Mouse (Mus musculus): ENCODE measurements around the gene Shisa7. TPM values are rescaled to one million over a fixed set of nuclear protein-coding genes. Genes with fewer than 3 reads are reported as not detected.
"Not testable (repeated sequence)": the region's sequence is repeated elsewhere in the genome, so short reads cannot be mapped to it uniquely, and the experiment has no call there.

Gene Shisa7
- not detected for total RNA-seq (2018; cell fraction: chromatin; rRNA removed)
- total RNA-seq (2018; cell fraction: cytosol; rRNA removed), result not detected
- total RNA-seq (2018; cell fraction: nucleus; rRNA removed), result not detected
- not detected in 3 replicates for polyA plus RNA-seq (2018)

DNA sequence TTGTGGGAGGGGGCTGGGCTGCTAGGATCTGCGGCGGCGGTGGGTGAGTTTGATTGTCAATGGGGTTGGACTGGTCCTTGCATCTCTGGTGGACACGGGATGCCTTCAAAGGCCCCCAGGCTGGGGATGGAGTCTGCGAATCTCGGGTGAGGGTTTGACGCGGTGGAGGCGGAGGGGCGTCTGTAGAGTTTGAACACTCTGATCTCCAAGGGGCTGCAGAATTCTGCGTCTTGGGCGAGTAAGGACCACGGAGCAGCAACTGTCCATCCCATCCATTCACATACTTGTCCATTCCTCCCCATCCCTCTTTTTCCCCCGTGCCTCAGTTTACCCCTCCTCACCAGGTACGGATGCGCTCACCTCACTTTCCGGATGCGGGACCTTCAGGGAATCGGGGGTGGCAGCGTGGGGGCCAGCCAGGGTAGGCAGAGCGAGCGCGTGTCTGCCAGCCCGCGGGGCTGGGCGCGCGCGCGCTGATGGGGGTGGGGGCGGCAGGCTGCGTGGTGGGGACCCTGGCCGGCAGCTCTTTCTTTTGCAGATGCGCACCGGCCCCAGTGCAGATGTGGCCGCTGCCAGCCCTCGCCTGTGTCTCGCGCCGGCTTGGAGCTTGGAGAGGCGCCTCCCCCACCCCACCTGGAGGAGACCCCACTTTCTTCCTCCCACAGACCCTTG, at the start of gene Shisa7:
Shisa7 (minus strand) TSS at position 452 of the 672 bp plus-strand sequence.
- H3K79me2 ChIP-seq (ENCODE audit: inconsistent target), result no peaks in the 10 kb centered on the region
- no peaks in the 10 kb centered on the region for H3K36me3 ChIP-seq (ENCODE audit: inconsistent target)
- H3K4me3 ChIP-seq (ENCODE audit: inconsistent target), result no peak within 1 kb of the TSS
- 11% methylated on average over 40 of the region's 41 CpGs for WGBS (ENCODE audit: missing documents)
- H3K27ac ChIP-seq, result no peak within 1 kb of the TSS

DNA sequence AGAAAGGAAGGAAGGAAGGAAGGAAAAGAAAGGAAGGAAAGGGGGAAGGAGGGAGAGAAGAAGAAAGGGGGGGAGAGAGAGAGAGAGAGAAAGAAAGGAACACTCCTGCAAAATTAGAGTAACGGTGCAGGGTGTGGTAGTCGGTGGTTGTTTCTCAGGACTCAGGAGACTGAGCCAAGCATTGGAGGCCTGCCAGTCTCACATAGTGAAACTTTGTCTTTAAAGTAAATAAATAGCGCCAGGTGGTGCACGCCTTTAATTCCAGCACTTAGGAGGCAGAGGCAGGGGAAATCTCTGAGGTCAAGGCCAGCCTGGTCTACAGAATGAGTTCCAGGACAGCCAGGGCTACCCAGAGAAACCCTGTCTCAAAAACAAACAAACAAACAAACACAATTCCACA, 42.2 kb upstream of the Shisa7 start:
- Histone ChIP-seq H3K27ac (no peak overlapping the region), H3K4me3 (ENCODE audit: inconsistent target) (no peak overlapping the region), H3K36me3 (ENCODE audit: inconsistent target) (peaks cover 2% of the 10 kb centered on the region; the same call in 1 of the 2 replicates), H3K79me2 (ENCODE audit: inconsistent target) (peaks cover 8% of the 10 kb centered on the region; the same call in 1 of the 2 replicates)
- 90% methylated on average over 4 of the region's 4 CpGs for WGBS (ENCODE audit: missing documents)

DNA sequence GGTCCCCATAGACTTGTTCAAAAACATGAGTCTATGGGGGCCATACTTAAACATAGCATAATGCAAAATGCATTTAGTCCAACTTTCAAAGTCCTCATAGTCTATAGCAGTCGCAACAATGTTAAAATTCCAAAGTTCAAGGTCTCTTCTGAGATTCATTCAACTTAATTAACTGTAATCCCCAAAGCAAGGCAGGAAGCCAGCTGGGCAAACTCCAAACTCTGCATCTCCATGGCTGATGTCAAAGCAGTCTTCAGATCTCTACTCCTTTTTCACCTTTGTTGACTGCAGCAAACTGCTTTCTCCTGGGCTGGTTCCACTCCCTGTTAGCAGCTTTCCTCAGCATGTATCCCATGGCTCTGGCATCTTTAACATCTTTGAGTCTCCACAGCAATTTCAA, 34.5 kb upstream of the Shisa7 start:
- not testable (repeated sequence) for H3K36me3 ChIP-seq (ENCODE audit: inconsistent target); H3K79me2 ChIP-seq (ENCODE audit: inconsistent target); H3K4me3 ChIP-seq (ENCODE audit: inconsistent target); H3K27ac ChIP-seq
- WGBS (ENCODE audit: missing documents), result 100% methylated on average over 1 of the region's 1 CpGs

DNA sequence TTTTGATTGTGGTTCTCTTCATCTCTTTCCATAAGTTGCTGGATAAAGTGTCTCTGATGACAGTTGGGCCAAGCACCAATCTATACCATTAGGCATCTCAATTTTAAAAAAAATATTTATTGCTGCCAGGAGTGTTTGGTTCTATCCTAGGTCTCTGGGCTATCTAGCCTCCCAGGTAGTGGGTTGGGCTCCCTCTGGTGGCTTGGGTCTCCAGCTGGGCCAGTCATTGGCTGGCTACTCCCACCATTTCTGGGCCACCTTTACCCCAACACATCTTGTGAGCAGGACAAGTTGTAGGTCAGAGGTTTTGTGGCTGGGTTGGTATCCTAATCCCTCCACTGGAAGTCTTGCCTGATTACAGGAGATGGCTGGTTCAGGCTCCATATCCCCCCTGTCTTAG, 33.7 kb upstream of the Shisa7 start:
- H3K36me3 ChIP-seq (ENCODE audit: inconsistent target), result no peaks in the 10 kb centered on the region
- no peaks in the 10 kb centered on the region for H3K79me2 ChIP-seq (ENCODE audit: inconsistent target)
- no peak overlapping the region for H3K27ac ChIP-seq
- no peak overlapping the region for H3K4me3 ChIP-seq (ENCODE audit: inconsistent target)

DNA sequence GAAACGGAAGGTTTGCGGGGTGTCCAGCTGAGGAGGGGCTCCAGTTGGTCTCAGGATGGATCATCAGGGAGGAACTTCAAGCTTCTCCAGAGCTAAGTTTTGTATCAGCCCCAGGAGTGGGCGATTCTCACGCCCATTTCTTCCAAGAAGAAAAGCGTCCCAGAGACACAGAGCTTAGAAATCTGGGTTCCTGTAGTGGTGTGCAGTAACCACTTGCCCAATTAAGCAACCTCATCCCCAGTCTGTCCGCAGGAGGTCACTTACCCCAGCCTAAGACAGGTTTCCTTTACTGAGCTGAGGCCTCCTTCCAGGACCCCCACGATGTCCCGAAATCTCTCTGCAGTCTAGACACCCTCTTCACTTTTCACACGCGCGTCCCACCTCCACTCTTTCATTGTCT, 32.7 kb upstream of the Shisa7 start:
- H3K79me2 ChIP-seq (ENCODE audit: inconsistent target), result no peaks in the 10 kb centered on the region
- peak overlapping the region; percentile 49 for H3K27ac ChIP-seq

DNA sequence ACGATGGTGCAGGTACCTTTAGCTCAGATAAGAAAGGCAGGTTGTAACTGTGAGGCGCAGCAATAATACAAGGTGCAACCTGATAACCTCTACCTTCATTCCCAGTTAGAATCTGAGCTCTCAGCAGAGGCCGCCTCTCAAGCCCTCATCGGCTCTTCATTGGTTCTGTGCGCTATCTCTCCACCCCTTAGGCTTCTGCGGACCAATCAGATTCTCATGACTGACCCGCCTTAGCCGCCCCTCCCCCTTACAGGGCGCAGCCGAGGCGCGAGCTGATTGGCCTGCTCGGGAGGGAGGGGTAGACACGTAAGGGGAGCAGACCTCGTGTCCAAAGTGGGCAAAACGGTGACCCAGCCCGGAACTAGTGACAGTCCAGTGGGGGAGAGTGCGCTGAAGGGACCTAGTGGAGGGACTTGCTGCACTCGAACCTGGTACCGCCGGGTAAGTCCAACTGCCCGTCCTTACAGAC, 32.3 kb upstream of the Shisa7 start, which contains the start of gene Isoc2a:
Isoc2a (plus strand) TSS at position 401 of the 469 bp plus-strand sequence.
- Histone ChIP-seq H3K4me3 (ENCODE audit: inconsistent target) (peak within 1 kb of the TSS; percentile 74), H3K36me3 (ENCODE audit: inconsistent target) (no peaks in the 10 kb centered on the region), H3K79me2 (ENCODE audit: inconsistent target) (no peaks in the 10 kb centered on the region), H3K27ac (peak within 1 kb of the TSS; percentile 49)
- WGBS (ENCODE audit: missing documents), result 2% methylated on average over 21 of the region's 22 CpGs

More for the DNA sequence above, 32.7 kb upstream of the Shisa7 start:
- H3K36me3 ChIP-seq (ENCODE audit: inconsistent target), result no peaks in the 10 kb centered on the region
- H3K4me3 ChIP-seq (ENCODE audit: inconsistent target), result peak overlapping the region; percentile 74
- WGBS (ENCODE audit: missing documents), result 6% methylated on average over 11 of the region's 11 CpGs

DNA sequence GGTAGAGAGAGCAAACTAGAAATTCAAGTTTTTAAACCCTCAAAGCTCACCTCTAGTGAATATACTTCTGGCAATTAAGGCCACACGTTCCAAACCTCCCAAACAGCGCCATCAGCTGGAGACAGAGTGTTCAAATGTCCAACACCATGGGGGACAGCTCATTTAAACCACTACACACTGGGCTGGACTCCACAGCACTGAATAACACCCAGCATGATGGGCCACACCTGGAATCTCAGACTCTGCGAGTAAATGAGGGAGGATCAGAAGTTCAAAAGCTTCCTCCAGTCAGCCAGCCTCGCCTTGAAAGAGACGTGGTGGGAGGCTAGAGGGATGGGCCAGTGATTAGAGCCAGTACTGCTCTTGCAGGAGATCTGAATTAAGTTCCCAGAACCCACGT, 25.6 kb upstream of the Shisa7 start, which contains the start of gene Isoc2b:
Isoc2b (minus strand) TSS at position 126 of the 400 bp plus-strand sequence.
- H3K4me3 ChIP-seq (ENCODE audit: inconsistent target), result no peak within 1 kb of the TSS
- H3K36me3 ChIP-seq (ENCODE audit: inconsistent target), result no peaks in the 10 kb centered on the region
- WGBS (ENCODE audit: missing documents), result 73% methylated on average over 6 of the region's 6 CpGs
- no peak within 1 kb of the TSS for H3K27ac ChIP-seq
- no peaks in the 10 kb centered on the region for H3K79me2 ChIP-seq (ENCODE audit: inconsistent target)

DNA sequence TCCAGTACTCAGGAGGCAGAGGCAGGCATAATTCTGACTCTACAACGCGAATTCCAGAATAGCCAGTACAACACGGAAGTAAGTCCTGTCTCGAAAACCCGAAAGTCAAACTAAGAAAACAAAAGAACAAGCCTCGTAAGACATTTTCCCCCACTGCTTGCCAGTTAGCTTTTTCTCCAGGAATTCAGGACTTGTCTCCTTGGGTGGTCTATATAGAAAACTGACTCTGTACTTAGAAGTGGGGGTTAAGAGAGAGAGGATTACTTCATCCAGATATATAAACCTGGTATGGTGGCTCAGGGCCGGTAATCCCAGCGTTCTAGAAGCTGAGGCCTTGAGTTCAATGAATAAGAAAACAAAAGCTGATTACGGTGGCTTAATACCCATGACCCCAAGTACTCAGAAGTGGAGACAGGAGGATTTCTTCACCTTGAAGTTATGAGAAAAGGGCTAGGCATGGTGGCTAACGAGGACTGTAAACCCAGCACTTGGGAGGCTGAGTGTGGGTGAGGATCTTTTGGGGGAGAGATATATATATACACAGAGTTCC, 22.2 kb upstream of the Shisa7 start:
- peak overlapping the region; percentile 82 for H3K27ac ChIP-seq
- WGBS (ENCODE audit: missing documents), result 18% methylated on average over 10 of the region's 10 CpGs
- H3K4me3 ChIP-seq (ENCODE audit: inconsistent target), result peak overlapping the region; percentile 83
- H3K36me3 ChIP-seq (ENCODE audit: inconsistent target), result no peaks in the 10 kb centered on the region
- H3K79me2 ChIP-seq (ENCODE audit: inconsistent target), result no peaks in the 10 kb centered on the region

DNA sequence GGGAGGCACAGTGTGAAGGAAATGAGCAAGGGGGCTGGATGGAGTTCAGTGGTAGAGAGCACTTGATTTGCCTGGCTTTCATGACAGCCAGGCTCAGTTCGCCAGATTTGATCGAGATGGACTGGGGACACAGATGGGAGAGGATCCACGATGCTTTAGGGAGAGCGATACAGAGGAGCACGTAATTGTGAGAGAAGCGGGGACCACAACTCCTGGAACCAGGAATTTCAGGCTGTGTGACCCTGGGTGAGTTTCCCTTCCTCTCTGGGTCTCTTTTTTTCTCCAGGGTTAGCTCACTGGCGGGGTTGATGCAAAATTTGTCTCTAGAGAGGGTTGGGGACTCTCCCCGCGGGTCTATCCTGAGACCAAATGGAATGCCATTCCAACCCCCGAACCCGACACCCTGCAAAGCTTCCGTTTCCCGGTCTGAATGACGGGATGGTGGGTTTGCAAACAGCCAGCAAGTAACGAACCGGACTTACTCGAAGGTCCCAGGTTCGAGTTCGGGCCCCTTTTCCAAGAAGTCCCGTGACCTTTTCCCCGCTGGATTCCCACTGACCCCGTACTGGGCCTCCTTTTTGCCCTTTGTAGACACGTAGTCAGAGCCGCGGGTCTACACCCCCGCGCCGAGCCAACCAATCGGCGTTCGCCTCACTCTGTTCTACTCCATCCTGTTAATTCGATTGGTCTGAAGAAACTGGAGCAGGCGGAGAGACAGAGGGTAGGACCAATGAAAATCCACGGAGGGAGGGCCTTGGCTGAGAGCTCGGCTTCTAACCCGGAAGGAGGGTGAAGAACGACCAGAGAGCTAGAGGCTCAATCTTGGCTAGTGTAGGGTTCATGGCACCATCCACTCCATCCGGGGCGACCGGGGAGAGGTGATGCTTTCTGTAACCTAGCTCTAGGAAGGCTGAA, 21.3 kb upstream of the Shisa7 start:
- Histone ChIP-seq H3K4me3 (ENCODE audit: inconsistent target) (peak overlapping the region; percentile 83), H3K27ac (peak overlapping the region; percentile 82), H3K36me3 (ENCODE audit: inconsistent target) (no peaks in the 10 kb centered on the region), H3K79me2 (ENCODE audit: inconsistent target) (no peaks in the 10 kb centered on the region)
- WGBS (ENCODE audit: missing documents), result 3% methylated on average over 40 of the region's 40 CpGs

DNA sequence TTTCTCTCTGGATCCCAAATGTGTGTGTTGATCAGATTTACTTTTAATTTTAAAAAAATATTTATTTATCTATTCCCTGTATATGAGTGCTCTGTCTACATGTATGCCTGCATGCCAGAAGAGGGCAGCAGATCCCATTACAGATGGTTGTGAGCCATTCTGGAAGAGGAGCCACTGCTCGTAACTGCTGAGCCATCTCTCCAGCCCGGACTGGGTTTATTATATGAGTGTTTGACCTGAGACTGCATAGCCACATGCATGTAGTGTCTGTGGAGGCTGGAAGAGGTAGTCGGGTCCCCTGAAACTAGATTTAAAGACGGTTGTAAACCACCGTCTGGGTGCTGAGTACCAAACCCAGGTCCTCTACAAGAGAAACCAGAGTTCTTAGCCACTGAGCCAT, 20.6 kb upstream of the Shisa7 start:
- 75% methylated on average over 5 of the region's 5 CpGs for WGBS (ENCODE audit: missing documents)
- H3K4me3 ChIP-seq (ENCODE audit: inconsistent target), result peak overlapping the region; percentile 83
- no peaks in the 10 kb centered on the region for H3K79me2 ChIP-seq (ENCODE audit: inconsistent target)
- H3K27ac ChIP-seq, result peak overlapping the region; percentile 82; the same call in 1 of the 2 replicates
- no peaks in the 10 kb centered on the region for H3K36me3 ChIP-seq (ENCODE audit: inconsistent target)

DNA sequence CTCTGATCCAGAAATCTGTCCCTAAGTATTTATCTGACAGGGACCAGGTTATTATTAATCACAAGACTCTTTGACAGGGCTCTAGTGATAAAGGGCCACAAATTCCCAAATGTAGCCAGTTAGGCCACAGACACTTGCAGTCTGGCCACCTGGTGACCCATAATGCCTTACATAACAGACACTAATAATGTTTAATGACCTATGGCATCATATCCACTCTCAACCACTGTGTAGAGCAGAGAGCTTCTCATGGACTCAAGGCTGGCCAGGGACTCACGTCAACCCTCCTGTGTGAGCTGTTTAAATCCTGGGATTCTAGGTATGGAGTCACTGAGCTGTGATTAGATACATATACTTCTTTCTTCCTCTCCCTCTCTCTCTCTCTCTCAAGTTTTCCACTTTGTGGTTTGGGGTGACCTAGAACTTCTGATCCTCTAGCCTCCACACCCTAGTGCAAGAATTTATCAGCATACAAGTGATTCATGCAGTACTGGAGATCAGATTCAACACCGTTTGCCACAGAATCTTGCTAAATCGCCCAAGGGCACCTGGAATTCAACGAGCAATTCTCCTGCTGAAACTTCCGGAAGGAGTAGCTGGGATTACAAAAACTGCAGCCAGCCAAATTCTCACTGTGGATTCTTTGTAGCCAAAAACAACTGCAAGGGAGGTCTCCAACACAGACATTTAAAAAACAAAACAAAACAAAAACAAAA, 19.8 kb upstream of the Shisa7 start:
- Histone ChIP-seq H3K27ac (no peak overlapping the region), H3K79me2 (ENCODE audit: inconsistent target) (no peaks in the 10 kb centered on the region), H3K4me3 (ENCODE audit: inconsistent target) (no peak overlapping the region), H3K36me3 (ENCODE audit: inconsistent target) (no peaks in the 10 kb centered on the region)
- WGBS (ENCODE audit: missing documents), result 96% methylated on average over 5 of the region's 5 CpGs

DNA sequence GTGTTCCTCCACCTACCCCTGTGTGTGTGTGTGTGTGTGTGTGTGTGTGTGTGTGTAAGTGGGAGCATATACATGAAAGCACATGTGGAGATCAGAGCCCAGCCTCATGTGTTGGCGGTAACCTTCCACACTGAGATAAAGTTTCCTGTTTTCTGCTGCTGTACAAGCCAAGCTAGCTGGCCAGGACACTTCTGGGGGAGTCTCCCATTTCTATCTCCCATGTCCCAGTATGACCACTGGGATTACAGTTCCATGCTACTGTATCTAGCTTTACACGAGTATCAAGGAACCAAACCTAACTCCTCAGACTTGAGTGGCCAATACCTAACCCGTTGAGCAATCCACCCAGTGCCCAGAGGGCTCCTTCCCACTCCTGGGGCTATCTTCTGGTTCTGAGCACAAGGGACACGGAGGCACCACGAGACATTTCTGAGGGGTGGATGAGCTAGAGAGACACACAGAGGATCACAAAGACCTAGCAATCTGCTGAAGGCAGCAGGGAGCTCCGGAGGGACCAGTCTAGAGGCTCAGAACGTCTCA, 19.1 kb upstream of the Shisa7 start:
- Histone ChIP-seq H3K79me2 (ENCODE audit: inconsistent target) (no peaks in the 10 kb centered on the region), H3K36me3 (ENCODE audit: inconsistent target) (no peaks in the 10 kb centered on the region), H3K4me3 (ENCODE audit: inconsistent target) (no peak overlapping the region), H3K27ac (no peak overlapping the region)
- WGBS (ENCODE audit: missing documents), result 92% methylated on average over 7 of the region's 7 CpGs

DNA sequence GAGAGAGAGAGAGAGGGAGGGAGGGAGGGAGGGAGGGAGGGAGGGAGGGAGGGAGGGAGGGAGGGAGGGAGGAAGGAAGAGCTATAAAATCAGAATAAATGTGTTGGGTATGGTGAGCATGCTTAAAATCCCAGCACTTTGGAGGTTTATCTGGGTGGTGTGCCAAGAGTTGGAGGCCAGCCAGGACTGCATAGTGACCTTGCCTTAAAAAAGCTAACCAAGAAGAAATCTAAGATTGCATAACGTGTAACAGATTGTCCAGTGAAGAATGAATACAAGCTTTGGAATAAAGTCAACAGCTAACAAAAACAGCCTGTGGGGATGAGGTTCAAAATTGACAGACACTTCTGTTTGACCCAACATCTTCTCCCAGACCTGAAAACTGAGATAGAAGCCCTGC, 18.5 kb upstream of the Shisa7 start:
- H3K36me3 ChIP-seq (ENCODE audit: inconsistent target), result no peaks in the 10 kb centered on the region
- 27% methylated on average over 1 of the region's 1 CpGs for WGBS (ENCODE audit: missing documents)
- no peak overlapping the region for H3K27ac ChIP-seq
- H3K79me2 ChIP-seq (ENCODE audit: inconsistent target), result no peaks in the 10 kb centered on the region
- H3K4me3 ChIP-seq (ENCODE audit: inconsistent target), result no peak overlapping the region

DNA sequence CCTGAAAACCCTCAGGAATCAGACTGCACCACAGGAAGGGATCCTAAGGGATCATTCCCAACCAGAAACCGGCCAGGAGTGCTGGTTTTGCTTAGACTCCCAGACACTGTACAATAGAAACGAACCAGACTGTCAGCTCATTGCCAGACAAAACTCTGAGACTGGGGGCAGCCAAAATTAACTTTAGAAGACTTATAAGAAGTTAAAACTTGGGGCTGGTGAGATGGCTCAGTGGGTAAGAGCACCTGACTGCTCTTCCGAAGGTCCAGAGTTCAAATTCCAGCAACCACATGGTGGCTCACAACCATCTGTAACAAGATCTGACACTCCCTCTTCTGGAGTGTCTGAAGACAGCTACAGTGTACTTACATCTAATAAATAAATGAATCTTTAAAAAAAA, 16.4 kb upstream of the Shisa7 start:
- H3K27ac ChIP-seq; H3K36me3 ChIP-seq (ENCODE audit: inconsistent target); H3K79me2 ChIP-seq (ENCODE audit: inconsistent target); H3K4me3 ChIP-seq (ENCODE audit: inconsistent target): not testable (repeated sequence)
- WGBS (ENCODE audit: missing documents), result 77% methylated on average over 3 of the region's 3 CpGs

All from macrophage (primary cell).